Mouse (Mus musculus): ENCODE results near the gene Ntn1. TPM values are rescaled to one million over a fixed set of nuclear protein-coding genes. Genes with fewer than 3 reads are reported as not detected.

Gene Ntn1
- polyA plus RNA-seq, 1 experiment from 2014 or later, result 7.0 TPM

- Histone ChIP-seq H3K36me3 (no peaks in the 10 kb centered on the region), H3K27me3 (ENCODE audit: insufficient read depth, poor library complexity, severe bottlenecking) (peaks cover 93% of the 10 kb centered on the region), H3K4me3 (peak overlapping the region; percentile 72), H3K9me3 (no peaks in the 10 kb centered on the region), H3K4me1 (peaks cover 20% of the 10 kb centered on the region), H3K27ac (peak overlapping the region; percentile 84)
- under 1% methylated on average over 57 of the region's 57 CpGs for WGBS
- peak; percentile 82 for DNase-seq (ENCODE audit: low spot score)
Observed at GRCm38 (mm10) chr11:68400021-68400671, 477 bp downstream of the Ntn1 start.

- peak overlapping the region; percentile 72 for H3K4me3 ChIP-seq
- no peaks in the 10 kb centered on the region for H3K9me3 ChIP-seq
- H3K4me1 ChIP-seq, result peaks cover 20% of the 10 kb centered on the region
- DNase-seq (ENCODE audit: low spot score), result no peak
- peak overlapping the region; percentile 84 for H3K27ac ChIP-seq
- 0% methylated on average over 47 of the region's 47 CpGs for WGBS
- H3K36me3 ChIP-seq, result no peaks in the 10 kb centered on the region
- H3K27me3 ChIP-seq (ENCODE audit: insufficient read depth, poor library complexity, severe bottlenecking), result peaks cover 98% of the 10 kb centered on the region
Observed at GRCm38 (mm10) chr11:68399548-68400020, 1.0 kb downstream of the Ntn1 start.

- Histone ChIP-seq H3K4me1 (peaks cover 20% of the 10 kb centered on the region), H3K9me3 (no peaks in the 10 kb centered on the region), H3K27me3 (ENCODE audit: insufficient read depth, poor library complexity, severe bottlenecking) (peaks cover 100% of the 10 kb centered on the region), H3K27ac (peak overlapping the region; percentile 84; the same call in 1 of the 2 replicates), H3K36me3 (no peaks in the 10 kb centered on the region), H3K4me3 (peak overlapping the region; percentile 72)
- WGBS, result 8% methylated on average over 24 of the region's 24 CpGs
- DNase-seq (ENCODE audit: low spot score), result no peak
Observed at GRCm38 (mm10) chr11:68398891-68399547, 1.6 kb downstream of the Ntn1 start.

GRCm38 (mm10) chr11:68395546-68395945, 5.1 kb downstream of the Ntn1 start:
- no peak overlapping the region for H3K27ac ChIP-seq
- H3K36me3 ChIP-seq, result no peaks in the 10 kb centered on the region
- H3K4me3 ChIP-seq, result no peak overlapping the region
- WGBS, result 57% methylated on average over 5 of the region's 5 CpGs
- H3K4me1 ChIP-seq, result peaks cover 28% of the 10 kb centered on the region
- no peaks in the 10 kb centered on the region for H3K9me3 ChIP-seq
- H3K27me3 ChIP-seq (ENCODE audit: insufficient read depth, poor library complexity, severe bottlenecking), result peaks cover 97% of the 10 kb centered on the region
- no peak for DNase-seq (ENCODE audit: low spot score)

- Histone ChIP-seq H3K4me3 (no peak overlapping the region), H3K9me3 (no peaks in the 10 kb centered on the region), H3K36me3 (no peaks in the 10 kb centered on the region), H3K27ac (no peak overlapping the region), H3K4me1 (peaks cover 25% of the 10 kb centered on the region), H3K27me3 (ENCODE audit: insufficient read depth, poor library complexity, severe bottlenecking) (peaks cover 97% of the 10 kb centered on the region)
- 49% methylated on average over 4 of the region's 4 CpGs for WGBS
- DNase-seq (ENCODE audit: low spot score), result no peak
Observed at GRCm38 (mm10) chr11:68394749-68395148, 5.9 kb downstream of the Ntn1 start.

- WGBS, result 39% methylated on average over 2 of the region's 2 CpGs
- H3K4me1 ChIP-seq, result peaks cover 23% of the 10 kb centered on the region
- no peaks in the 10 kb centered on the region for H3K36me3 ChIP-seq
- no peak overlapping the region for H3K27ac ChIP-seq
- H3K27me3 ChIP-seq (ENCODE audit: insufficient read depth, poor library complexity, severe bottlenecking), result peaks cover 97% of the 10 kb centered on the region
- no peak for DNase-seq (ENCODE audit: low spot score)
- no peaks in the 10 kb centered on the region for H3K9me3 ChIP-seq
- no peak overlapping the region for H3K4me3 ChIP-seq
Observed at GRCm38 (mm10) chr11:68393897-68394490, 6.6 kb downstream of the Ntn1 start.

- Histone ChIP-seq H3K27me3 (ENCODE audit: insufficient read depth, poor library complexity, severe bottlenecking) (peaks cover 97% of the 10 kb centered on the region), H3K9me3 (no peaks in the 10 kb centered on the region), H3K4me1 (peaks cover 48% of the 10 kb centered on the region), H3K36me3 (no peaks in the 10 kb centered on the region), H3K27ac (peak overlapping the region; percentile 65), H3K4me3 (peak overlapping the region; percentile 22)
- WGBS, result 1% methylated on average over 19 of the region's 19 CpGs
- DNase-seq (ENCODE audit: low spot score), result peak; percentile 88
Observed at GRCm38 (mm10) chr11:68390381-68391287, 10.0 kb downstream of the Ntn1 start.

- Histone ChIP-seq H3K36me3 (no peaks in the 10 kb centered on the region), H3K4me1 (peaks cover 58% of the 10 kb centered on the region), H3K27ac (peak overlapping the region; percentile 67; the same call in 1 of the 2 replicates), H3K27me3 (ENCODE audit: insufficient read depth, poor library complexity, severe bottlenecking) (peaks cover 97% of the 10 kb centered on the region), H3K4me3 (no peak overlapping the region), H3K9me3 (no peaks in the 10 kb centered on the region)
- WGBS, result 3% methylated on average over 8 of the region's 8 CpGs
- DNase-seq (ENCODE audit: low spot score), result no peak
Observed at GRCm38 (mm10) chr11:68389621-68390020, 11.0 kb downstream of the Ntn1 start.

GRCm38 (mm10) chr11:68388655-68389015, 12.0 kb downstream of the Ntn1 start:
- Histone ChIP-seq H3K9me3 (no peaks in the 10 kb centered on the region), H3K4me1 (peaks cover 61% of the 10 kb centered on the region), H3K27ac (peak overlapping the region; percentile 56; the same call in 1 of the 2 replicates), H3K36me3 (no peaks in the 10 kb centered on the region), H3K27me3 (ENCODE audit: insufficient read depth, poor library complexity, severe bottlenecking) (peaks cover 95% of the 10 kb centered on the region), H3K4me3 (no peak overlapping the region)
- DNase-seq (ENCODE audit: low spot score), result no peak
- WGBS, result 31% methylated on average over 1 of the region's 1 CpGs

GRCm38 (mm10) chr11:68387971-68388654, 12.5 kb downstream of the Ntn1 start:
- no peaks in the 10 kb centered on the region for H3K9me3 ChIP-seq
- peak overlapping the region; percentile 56; the same call in 1 of the 2 replicates for H3K27ac ChIP-seq
- 33% methylated on average over 11 of the region's 11 CpGs for WGBS
- peaks cover 65% of the 10 kb centered on the region for H3K4me1 ChIP-seq
- H3K36me3 ChIP-seq, result no peaks in the 10 kb centered on the region
- peaks cover 97% of the 10 kb centered on the region for H3K27me3 ChIP-seq (ENCODE audit: insufficient read depth, poor library complexity, severe bottlenecking)
- DNase-seq (ENCODE audit: low spot score), result no peak
- H3K4me3 ChIP-seq, result 0 out of 2 replicates have a peak overlapping the region, but pooled peaks have one; percentile 77

- WGBS, result 20% methylated on average over 4 of the region's 4 CpGs
- peaks cover 65% of the 10 kb centered on the region for H3K4me1 ChIP-seq
- peak overlapping the region; percentile 77 for H3K4me3 ChIP-seq
- H3K36me3 ChIP-seq, result no peaks in the 10 kb centered on the region
- DNase-seq (ENCODE audit: low spot score), result no peak
- H3K9me3 ChIP-seq, result no peaks in the 10 kb centered on the region
- H3K27ac ChIP-seq, result peak overlapping the region; percentile 89
- peaks cover 98% of the 10 kb centered on the region for H3K27me3 ChIP-seq (ENCODE audit: insufficient read depth, poor library complexity, severe bottlenecking)
Observed at GRCm38 (mm10) chr11:68387441-68387760, 13.2 kb downstream of the Ntn1 start.
